Mouse (Mus musculus) kidney, postnatal 0 days (tissue): ENCODE data around the gene Cmip. TPM values are rescaled to one million over a fixed set of nuclear protein-coding genes. Genes with fewer than 3 reads are reported as not detected.

Source experiments
- ATAC-seq: fragments of 200-750 bp; cut with Nextera tagmentation; replicated peaks from 2 replicates; pipeline ENCODE4 v1.8.0; 2017; ENCODE audit warnings: low read depth, moderate number of reproducible peaks, moderate TSS enrichment, moderate library complexity; ENCODE audit not compliant: low FRiP score
- DNase-seq: peaks from one replicate; pipeline ENCODE4 v3.0.0-alpha.2; 2016; ENCODE audit warnings: low spot score
- H3K27ac ChIP-seq: fragments of 300-500 bp; sonication (generic); 2 replicates; pipeline ENCODE4 v1.5.1; 2014; ENCODE audit warnings: mild to moderate bottlenecking
- H3K27me3 ChIP-seq: fragments of 300-500 bp; sonication (generic); 2 replicates; pipeline ENCODE4 v1.6.1; 2014; ENCODE audit warnings: low read length, mixed read lengths; ENCODE audit not compliant: insufficient read depth
- H3K36me3 ChIP-seq: fragments of 300-500 bp; sonication (generic); 2 replicates; pipeline ENCODE4 v1.6.1; 2014; ENCODE audit warnings: low read length, mixed read lengths; ENCODE audit not compliant: insufficient read depth
- H3K4me1 ChIP-seq: fragments of 300-500 bp; sonication (generic); replicated peaks from 2 replicates; pipeline ENCODE4 v1.6.1; 2014; ENCODE audit warnings: antibody characterized with exemption, low read length, mixed read lengths; ENCODE audit not compliant: insufficient read depth
- H3K4me2 ChIP-seq: fragments of 300-500 bp; sonication (generic); 2 replicates; pipeline ENCODE4 v1.6.1; 2014; ENCODE audit warnings: mild to moderate bottlenecking, low read length, moderate library complexity, mixed read lengths
- H3K4me3 ChIP-seq: fragments of 300-500 bp; sonication (generic); replicated peaks from 2 replicates; pipeline ENCODE4 v1.5.1; 2014; ENCODE audit warnings: low read depth, low read length
- H3K9ac ChIP-seq: fragments of 300-500 bp; sonication (generic); 2 replicates; pipeline ENCODE4 v1.6.1; 2014; ENCODE audit warnings: low read depth, low read length
- H3K9me3 ChIP-seq: fragments of 300-500 bp; sonication (generic); replicated peaks from 2 replicates; pipeline ENCODE4 v1.6.1; 2016; ENCODE audit warnings: low read length, inconsistent platforms, mixed read lengths
- CTCF ChIP-seq: IDR thresholded peaks from 2 replicates; pipeline ENCODE4 v1.5.1; 2016; ENCODE audit warnings: antibody characterized with exemption, low read depth, mild to moderate bottlenecking, moderate library complexity
- WGBS: fragments of 180-500 bp; shearing (Covaris S2); extraction: QIAGEN DNeasy Blood & Tissue Kit; methylation state at CpG from one replicate; pipeline ENCODE4 v1.1.7; 2014; 5-methylcytosine and 5-hydroxymethylcytosine counted together
- polyA plus RNA-seq: library from polyadenylated mRNA; unstranded; fragments of >200 nt; fragmentation: Nextera tagmentation; extraction: Ambion mirVana; gene quantifications from 2 replicates; pipeline ENCODE4 v1.2.1, GENCODE M21; 2015

Gene Cmip
- polyA plus RNA-seq, 1 experiment from 2014 or later: 36.8 TPM

GRCm38 (mm10) chr8:117242286-117242685, 14.6 kb upstream of the Cmip start:
- Histone ChIP-seq H3K36me3 (no peaks in the 10 kb centered on the region), H3K27ac (no peak overlapping the region), H3K9ac (no peak overlapping the region), H3K27me3 (no peaks in the 10 kb centered on the region), H3K4me2 (no peak overlapping the region), H3K4me1 (no peaks in the 10 kb centered on the region), H3K9me3 (no peaks in the 10 kb centered on the region), H3K4me3 (no peak overlapping the region)
- TF ChIP-seq CTCF: no peak
- no peak for ATAC-seq
- WGBS: 78% methylated on average over 6 of the region's 6 CpGs
- no peak for DNase-seq

GRCm38 (mm10) chr8:117244601-117245000, 12.3 kb upstream of the Cmip start:
- 55% methylated on average over 6 of the region's 6 CpGs for WGBS

GRCm38 (mm10) chr8:117248341-117248740, 8.5 kb upstream of the Cmip start:
- ATAC-seq (no peak), DNase-seq (no peak)
- 78% methylated on average over 11 of the region's 11 CpGs for WGBS
- no peaks in the 10 kb centered on the region for H3K4me1 ChIP-seq
- H3K4me2 ChIP-seq: no peak overlapping the region
- H3K9ac ChIP-seq: no peak overlapping the region
- no peak overlapping the region for H3K4me3 ChIP-seq
- H3K9me3 ChIP-seq: no peaks in the 10 kb centered on the region
- TF ChIP-seq CTCF: no peak
- no peaks in the 10 kb centered on the region for H3K27me3 ChIP-seq
- no peaks in the 10 kb centered on the region for H3K36me3 ChIP-seq
- no peak overlapping the region for H3K27ac ChIP-seq

More at GRCm38 (mm10) chr8:117244601-117245000, 12.3 kb upstream of the Cmip start:
- ATAC-seq: 0 out of 2 replicates have a peak, but pooled peaks have one; percentile 61
- H3K4me2 ChIP-seq: no peak overlapping the region
- TF ChIP-seq CTCF: no peak
- H3K4me3 ChIP-seq: no peak overlapping the region
- H3K4me1 ChIP-seq: no peaks in the 10 kb centered on the region
- no peak for DNase-seq
- no peak overlapping the region for H3K9ac ChIP-seq
- no peaks in the 10 kb centered on the region for H3K27me3 ChIP-seq
- no peak overlapping the region for H3K27ac ChIP-seq
- no peaks in the 10 kb centered on the region for H3K36me3 ChIP-seq
- H3K9me3 ChIP-seq: no peaks in the 10 kb centered on the region

GRCm38 (mm10) chr8:117251086-117251681, 5.7 kb upstream of the Cmip start:
- no peak overlapping the region for H3K27ac ChIP-seq
- no peaks in the 10 kb centered on the region for H3K36me3 ChIP-seq
- no peaks in the 10 kb centered on the region for H3K4me1 ChIP-seq
- WGBS: 57% methylated on average over 7 of the region's 7 CpGs
- H3K9ac ChIP-seq: no peak overlapping the region
- H3K27me3 ChIP-seq: no peaks in the 10 kb centered on the region
- no peak for ATAC-seq
- no peak overlapping the region for H3K4me3 ChIP-seq
- no peaks in the 10 kb centered on the region for H3K9me3 ChIP-seq
- no peak for TF ChIP-seq CTCF
- no peak for DNase-seq
- H3K4me2 ChIP-seq: no peak overlapping the region

- H3K4me3 ChIP-seq: no peak overlapping the region
- no peaks in the 10 kb centered on the region for H3K36me3 ChIP-seq
- no peak overlapping the region for H3K4me2 ChIP-seq
- H3K9ac ChIP-seq: no peak overlapping the region
- no peak overlapping the region for H3K27ac ChIP-seq
- H3K4me1 ChIP-seq: no peaks in the 10 kb centered on the region
- ATAC-seq (no peak), DNase-seq (no peak)
- H3K27me3 ChIP-seq: no peaks in the 10 kb centered on the region
- TF ChIP-seq CTCF: no peak
- H3K9me3 ChIP-seq: no peaks in the 10 kb centered on the region
- WGBS: 95% methylated on average over 8 of the region's 8 CpGs
These were observed 4.2 kb upstream of the Cmip start for GRCm38 (mm10) chr8:117252650-117253049.

- no peaks in the 10 kb centered on the region for H3K9me3 ChIP-seq
- TF ChIP-seq CTCF: peak; percentile 42
- H3K4me2 ChIP-seq: no peak overlapping the region
- DNase-seq (no peak), ATAC-seq (no peak)
- WGBS: 92% methylated on average over 17 of the region's 17 CpGs
- H3K9ac ChIP-seq: no peak overlapping the region
- 0 out of 2 replicates have a peak, but pooled peaks cover 6% of the 10 kb centered on the region for H3K4me1 ChIP-seq
- no peak overlapping the region for H3K4me3 ChIP-seq
- H3K27me3 ChIP-seq: no peaks in the 10 kb centered on the region
- no peak overlapping the region for H3K27ac ChIP-seq
- no peaks in the 10 kb centered on the region for H3K36me3 ChIP-seq
These were observed 3.2 kb upstream of the Cmip start for GRCm38 (mm10) chr8:117253390-117254269.
